Mouse (Mus musculus) testis, postnatal 10 days (tissue): ENCODE results near the gene Cilp2.

ENCODE experiments used
- DNase-seq: peaks from one replicate; pipeline ENCODE4 v3.0.0; 2021; ENCODE audit warnings: low spot score

Cilp2 gene

GRCm38 (mm10) chr8:69874155-69874554 is 13.3 kb downstream of the Cilp2 start:
- peak; percentile 82 for DNase-seq

DNA sequence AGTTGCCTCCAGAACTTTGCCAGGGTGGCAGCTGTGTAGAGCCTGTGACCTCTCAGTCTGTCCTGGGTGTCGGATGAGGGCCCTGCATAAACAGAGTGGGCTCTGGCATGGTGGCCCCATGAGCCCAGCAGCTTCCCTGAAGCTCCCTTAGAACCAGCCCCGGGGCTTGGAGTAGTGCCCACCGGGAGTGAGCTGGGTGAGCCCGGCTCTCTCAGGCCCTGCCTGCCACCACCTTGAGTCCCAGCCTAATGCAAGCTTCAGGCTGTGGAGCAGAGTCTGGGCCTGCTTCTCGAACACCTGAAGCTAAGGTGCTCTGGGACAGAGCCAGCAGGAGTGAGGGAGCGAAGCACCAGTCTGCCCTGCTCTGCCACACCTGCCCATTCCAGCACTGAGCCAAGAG is 16.6 kb downstream of the Cilp2 start:
- no peak for DNase-seq

GRCm38 (mm10) chr8:69870003-69870765 is 17.3 kb downstream of the Cilp2 start:
- DNase-seq = no peak

DNA sequence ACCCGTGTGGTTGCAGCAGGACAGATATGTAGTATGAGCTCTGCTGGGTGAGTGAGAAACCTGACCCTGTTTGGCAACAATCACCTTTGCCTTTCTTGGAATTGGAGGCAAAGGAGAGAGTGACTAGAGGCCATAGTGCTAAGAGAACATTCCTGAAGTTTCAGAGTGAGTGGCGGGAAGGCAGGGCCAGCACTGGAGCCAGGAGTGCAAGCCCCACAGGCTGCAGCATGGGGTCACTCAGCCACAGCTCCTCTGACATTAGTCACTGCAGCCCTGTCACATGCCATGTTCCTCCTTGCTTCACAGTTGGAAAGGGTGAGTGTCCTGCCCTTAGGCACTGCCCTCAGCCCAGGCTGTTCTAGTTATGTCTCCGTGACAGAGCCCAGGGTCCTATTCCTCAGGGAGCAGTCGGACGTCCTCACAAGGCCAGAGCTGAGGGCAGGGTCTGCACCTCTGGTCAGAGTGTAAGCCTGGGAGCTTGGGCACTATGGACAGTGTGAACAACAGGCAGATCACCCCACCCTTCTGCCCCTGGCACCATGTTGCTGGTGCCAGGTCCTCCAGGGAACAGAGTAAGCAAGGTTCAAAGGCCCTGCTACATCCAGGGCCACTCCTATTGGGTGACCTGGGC is 19.7 kb downstream of the Cilp2 start:
- DNase-seq = no peak

DNA sequence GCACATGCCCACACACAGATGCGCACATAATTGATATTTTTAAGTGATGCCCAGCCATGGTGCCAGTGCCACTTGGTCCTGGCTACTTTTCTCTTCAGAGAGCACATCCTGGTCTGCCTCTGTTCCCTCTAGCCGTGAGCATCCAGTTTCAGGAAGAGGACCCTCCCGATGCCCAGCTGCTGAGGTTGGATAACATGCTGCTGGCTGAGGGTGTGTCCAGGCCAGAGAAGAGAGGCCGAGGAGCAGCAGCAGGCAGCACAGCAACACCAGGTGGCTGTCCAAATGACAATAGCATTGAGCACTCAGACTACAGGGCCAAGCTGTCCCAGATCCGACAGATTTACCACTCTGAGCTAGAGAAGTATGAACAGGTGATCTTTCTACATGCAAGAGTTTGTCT is 23.3 kb downstream of the Cilp2 start:
- DNase-seq = no peak

DNA sequence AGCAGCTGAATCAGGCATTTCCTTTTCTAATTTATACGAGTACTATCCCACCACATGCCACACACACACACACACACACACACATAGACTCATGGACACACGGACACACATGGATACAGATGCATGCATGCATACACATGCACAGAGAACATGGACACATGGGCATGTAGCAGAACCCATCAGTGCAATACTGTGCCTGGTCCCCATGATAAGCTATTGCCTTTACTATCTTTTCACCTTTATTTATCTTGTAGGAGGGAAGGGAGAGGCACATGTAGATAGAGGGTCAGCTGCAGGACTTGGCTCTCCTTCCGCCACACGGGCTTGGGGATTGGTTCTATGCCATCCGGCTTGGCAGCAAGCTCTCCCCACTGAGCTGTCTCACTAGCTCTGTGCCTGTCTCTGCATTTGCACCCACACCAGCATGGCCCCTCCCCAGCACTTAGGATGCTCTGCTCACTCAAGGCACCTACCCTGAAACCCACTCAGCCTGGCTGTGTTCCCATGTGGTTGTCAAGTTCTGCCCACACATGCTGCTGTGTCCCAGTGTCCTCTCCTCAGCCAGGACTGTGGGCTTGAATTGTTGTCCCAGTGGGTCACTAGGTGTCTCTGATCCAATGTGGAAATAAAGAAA is 24.0 kb downstream of the Cilp2 start:
- no peak for DNase-seq

DNA sequence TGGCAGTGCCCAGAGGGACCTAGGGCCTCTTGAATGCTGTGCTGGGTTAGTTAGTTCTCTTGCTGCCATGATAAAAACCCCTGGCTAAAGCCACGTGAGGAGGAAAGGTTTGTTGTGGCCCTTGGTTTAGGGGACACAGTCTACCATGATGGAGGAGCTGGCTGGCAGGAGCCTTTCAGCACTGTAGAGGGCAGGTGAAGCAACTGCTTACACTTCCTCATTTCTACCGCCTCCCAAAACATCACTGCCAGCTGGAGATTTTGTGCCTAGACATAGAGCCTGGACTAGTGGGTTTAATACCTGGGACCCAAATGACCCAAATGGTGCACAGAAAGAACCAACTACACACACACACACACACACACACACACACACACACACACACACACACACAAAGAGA is 26.2 kb downstream of the Cilp2 start:
- DNase-seq = no peak

- DNase-seq = no peak
Measured at GRCm38 (mm10) chr8:69860807-69861206, 26.7 kb downstream of the Cilp2 start.

GRCm38 (mm10) chr8:69853869-69854268 is 33.6 kb downstream of the Cilp2 start:
- DNase-seq = no peak

DNA sequence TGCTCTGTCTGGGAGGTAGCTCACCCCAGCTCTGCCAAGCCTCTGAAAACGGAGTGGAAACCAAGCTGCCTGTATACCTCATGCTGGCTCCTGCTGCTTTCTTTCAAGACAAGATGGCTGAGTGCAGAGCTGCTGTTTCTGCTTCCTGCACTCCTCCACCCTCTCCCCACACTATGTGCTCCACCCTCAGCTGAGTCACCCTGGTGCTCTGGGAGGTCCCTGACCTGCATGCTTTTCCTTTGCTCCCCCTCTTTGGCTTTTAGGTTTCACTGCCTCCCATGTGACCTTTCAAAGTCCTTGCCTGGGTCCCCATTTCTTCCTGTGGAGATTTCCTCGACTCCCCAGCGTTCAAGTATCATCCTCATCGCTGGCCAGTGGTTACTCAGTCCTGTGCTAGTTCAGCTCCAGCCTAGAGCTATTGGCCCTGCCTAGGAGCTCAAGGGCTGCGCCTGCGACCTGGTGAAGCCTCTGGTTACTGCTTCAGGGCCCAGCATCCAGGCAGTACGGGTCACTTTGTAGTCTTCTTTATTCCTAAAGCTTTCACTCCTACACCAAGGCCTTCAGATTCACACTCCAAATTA is 36.5 kb downstream of the Cilp2 start:
- no peak for DNase-seq

DNA sequence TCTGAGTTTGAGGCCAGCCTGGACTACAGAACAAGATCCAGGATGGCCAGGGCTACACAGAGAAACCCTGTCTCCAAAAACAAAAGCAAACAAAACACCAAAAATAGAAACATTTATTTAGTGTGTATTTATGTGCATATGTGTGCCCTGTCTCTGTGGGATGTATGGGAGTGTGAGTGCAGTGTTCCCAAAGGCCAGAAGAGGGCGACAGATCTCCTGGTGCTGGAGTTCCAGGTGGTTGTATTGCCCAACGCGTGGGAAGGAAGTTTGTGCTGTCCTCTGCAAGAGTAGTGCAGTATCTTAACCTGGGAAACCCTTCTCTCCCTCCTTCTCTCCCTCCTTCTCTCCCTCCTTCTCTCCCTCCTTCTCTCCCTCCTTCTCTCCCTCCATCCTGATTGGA is 37.6 kb downstream of the Cilp2 start:
- DNase-seq = no peak

GRCm38 (mm10) chr8:69848951-69849350 is 38.5 kb downstream of the Cilp2 start:
- DNase-seq = no peak

- DNase-seq = no peak
Measured at GRCm38 (mm10) chr8:69847167-69848065, 40.1 kb downstream of the Cilp2 start.

DNA sequence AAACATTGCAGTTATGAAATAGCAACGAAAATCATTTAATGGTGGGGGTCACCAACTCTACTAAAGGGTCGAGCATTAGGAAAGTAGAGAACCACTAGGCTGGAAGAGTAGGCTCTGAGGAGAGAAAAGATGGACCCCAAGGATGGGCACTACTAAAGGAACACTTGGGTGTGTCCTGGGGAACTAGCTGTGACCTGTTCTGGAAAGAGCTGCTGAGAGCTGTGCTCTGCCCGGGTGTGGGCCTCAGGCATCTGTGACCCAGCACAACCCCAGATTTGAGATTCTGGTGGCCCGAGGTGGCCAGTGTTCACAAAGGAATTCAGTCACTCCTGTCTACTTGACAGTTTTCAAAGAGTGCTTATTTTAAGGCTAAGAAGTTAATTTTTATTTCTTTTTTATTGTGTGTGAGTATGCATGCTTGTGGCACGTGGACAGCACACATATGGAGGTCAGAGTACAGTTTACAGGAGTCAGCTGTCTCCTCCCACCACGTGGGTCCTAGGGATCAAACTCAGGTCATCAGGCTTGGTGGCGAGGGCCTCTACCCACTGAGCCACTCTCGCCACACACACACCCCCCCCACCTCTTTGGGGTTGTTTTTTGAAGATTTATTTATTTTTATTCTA is 50.3 kb downstream of the Cilp2 start:
- DNase-seq = no peak

DNA sequence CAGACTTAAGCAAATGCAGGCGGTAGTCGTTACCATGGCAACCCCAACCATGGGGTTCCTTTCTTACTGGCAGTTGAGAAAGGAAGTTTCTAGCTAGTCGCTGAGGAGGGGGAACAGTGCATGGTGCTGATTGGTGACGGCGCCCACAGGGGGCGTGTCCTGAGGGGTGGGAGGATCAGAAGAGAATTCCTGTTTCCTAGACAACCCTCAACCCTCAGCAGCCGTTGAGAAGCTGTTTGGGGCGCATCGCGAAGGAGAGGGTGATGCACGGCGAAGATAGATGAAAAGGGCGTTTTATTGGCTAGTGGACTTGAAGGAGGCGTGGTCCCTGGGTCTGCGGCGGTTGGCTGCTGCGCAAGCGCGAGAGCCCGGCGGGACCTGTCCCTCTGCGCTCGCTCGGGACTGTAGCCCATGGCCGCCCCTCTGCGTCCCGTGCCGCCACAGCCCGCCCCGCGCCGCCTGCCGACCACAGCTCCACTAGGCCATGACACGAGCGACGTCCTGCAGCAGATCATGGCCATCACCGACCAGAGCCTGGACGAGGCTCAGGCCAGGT is 55.1 kb downstream of the Cilp2 start, which contains the start of gene Pbx4:
Gene Pbx4 (plus strand): TSS at position 194 of the 556 bp plus-strand sequence.
- DNase-seq = peak; percentile 90
